18 mouse cellular contexts compared by ENCODE assay signal in the genomic region with DNA sequence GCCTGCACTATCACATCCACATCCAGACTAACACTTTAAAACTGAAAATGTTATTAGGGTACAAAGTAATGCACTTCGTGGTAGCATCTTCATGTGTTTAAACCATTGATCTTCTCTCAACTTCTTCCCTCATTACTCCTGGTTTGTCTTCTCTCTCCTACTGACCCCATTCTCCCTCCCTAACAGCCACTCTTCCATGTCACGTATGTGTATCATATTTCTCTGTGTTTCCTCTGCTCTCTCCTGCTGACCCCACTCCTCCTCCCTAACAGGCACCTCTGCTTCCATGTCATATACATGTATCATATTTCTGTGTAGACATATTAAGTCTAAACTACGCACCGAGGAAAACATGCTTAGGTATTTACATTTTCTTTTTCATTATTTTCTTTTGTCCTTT.
"Had no signal": no experiment of that assay in that cellular context is flagged by ENCODE, and none has a peak within 500 bp of the region (broad histone marks: within the 10 kb centered on the region; RNA-seq: fewer than 3 reads in every experiment).

No protein-coding gene starts in this region.

- ATAC-seq: liver, postnatal 0 days; lung, postnatal 0 days; midbrain, embryonic 13.5 days; midbrain, embryonic 15.5 days had no signal

- DNase-seq: liver, postnatal 0 days; lung, adult 2 months; lung, postnatal 14 days; lung, postnatal 36 days; right cerebral cortex, postnatal 14 days; thymus, adult 2 months; thymus, postnatal 25 days; thymus, postnatal 4 days had no signal

- H3K27ac ChIP-seq: lung, embryonic 15.5 days; macrophage; midbrain, embryonic 13.5 days; midbrain, embryonic 15.5 days; neural tube, embryonic 12.5 days; stomach, embryonic 15.5 days; stomach, postnatal 0 days had no signal

- H3K27me3 ChIP-seq: lung, embryonic 15.5 days; megakaryocyte, embryonic 14.5 days; midbrain, embryonic 13.5 days; midbrain, embryonic 15.5 days; neural tube, embryonic 12.5 days; stomach, embryonic 15.5 days had no signal

- H3K4me2 ChIP-seq: lung, embryonic 15.5 days; midbrain, embryonic 11.5 days; midbrain, embryonic 13.5 days; midbrain, embryonic 15.5 days; neural tube, embryonic 12.5 days; stomach, embryonic 15.5 days had no signal

- H3K9ac ChIP-seq: liver, postnatal 0 days; lung, embryonic 15.5 days; midbrain, embryonic 13.5 days; midbrain, embryonic 15.5 days; neural tube, embryonic 12.5 days; stomach, embryonic 15.5 days had no signal

- H3K4me1 ChIP-seq: lung, embryonic 15.5 days; megakaryocyte, embryonic 14.5 days; midbrain, embryonic 13.5 days; midbrain, embryonic 15.5 days; neural tube, embryonic 12.5 days; stomach, embryonic 15.5 days had no signal

- H3K36me3 ChIP-seq: lung, embryonic 15.5 days; midbrain, embryonic 13.5 days; midbrain, embryonic 15.5 days; neural tube, embryonic 12.5 days; stomach, embryonic 15.5 days had no signal

- H3K9me3 ChIP-seq: lung, embryonic 15.5 days; megakaryocyte, embryonic 14.5 days; midbrain, embryonic 13.5 days; midbrain, embryonic 15.5 days; neural tube, embryonic 12.5 days; stomach, embryonic 15.5 days had no signal

- H3K4me3 ChIP-seq: lung, embryonic 15.5 days; megakaryocyte, embryonic 14.5 days; midbrain, embryonic 13.5 days; midbrain, embryonic 15.5 days; neural tube, embryonic 12.5 days; stomach, embryonic 15.5 days had no signal
